Mouse (Mus musculus) monocyte, adult 5-6 weeks (primary cell): ENCODE measurements around the gene Tie1. TPM values are rescaled to one million over a fixed set of nuclear protein-coding genes. Genes with fewer than 3 reads are reported as not detected.

Experiments
- ATAC-seq: fragments of 153-309, 156-312 bp; replicated peaks from 2 replicates; pipeline ENCODE4 v1.8.0; 2017; ENCODE audit warnings: mild to moderate bottlenecking; ENCODE audit not compliant: low TSS enrichment, insufficient number of reproducible peaks, severe bottlenecking, poor library complexity, low FRiP score
- total RNA-seq: library from RNA; stranded (forward); fragments of 200-1000, 200-491, 200-594 nt; gene quantifications from 3 replicates; pipeline ENCODE4 v1.2.3, GENCODE M21; 2017

The Tie1 gene
- total RNA-seq, 1 experiment from 2014 or later = not detected

DNA sequence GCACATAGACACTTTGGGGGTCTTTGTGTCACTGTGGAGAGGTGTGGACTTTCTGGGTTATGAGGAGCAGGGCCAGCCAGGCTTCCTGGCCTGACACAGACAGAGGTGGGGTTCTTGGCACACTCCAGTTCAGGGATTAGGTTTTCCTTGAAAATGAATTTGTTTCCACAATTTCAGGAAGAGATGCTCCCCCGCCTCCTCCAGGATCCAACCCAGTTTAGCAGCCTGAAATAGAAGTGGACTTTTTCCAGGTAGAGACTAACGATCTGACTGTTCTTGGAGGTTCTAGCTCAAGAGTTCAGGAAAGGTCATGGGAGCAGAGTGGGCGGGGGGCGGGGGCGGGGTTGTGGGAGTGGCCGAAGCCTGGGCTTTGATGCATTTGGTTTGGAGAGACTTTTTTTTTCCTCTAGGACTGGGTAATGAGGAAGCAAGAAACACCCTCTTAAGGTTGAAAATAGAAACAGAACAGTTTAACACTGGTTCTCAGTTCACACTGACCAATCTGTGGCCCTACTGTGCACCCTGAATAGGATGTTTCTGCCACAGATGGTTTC, 10.4 kb upstream of the Tie1 start:
- ATAC-seq = no peak

GRCm38 (mm10) chr4:118490461-118490860, 600 bp upstream of the Tie1 start:
- ATAC-seq = no peak

GRCm38 (mm10) chr4:118476773-118477530, 12.9 kb downstream of the Tie1 start:
- ATAC-seq = no peak

- no peak for ATAC-seq
Measured at GRCm38 (mm10) chr4:118472687-118473086, 17.2 kb downstream of the Tie1 start.

DNA sequence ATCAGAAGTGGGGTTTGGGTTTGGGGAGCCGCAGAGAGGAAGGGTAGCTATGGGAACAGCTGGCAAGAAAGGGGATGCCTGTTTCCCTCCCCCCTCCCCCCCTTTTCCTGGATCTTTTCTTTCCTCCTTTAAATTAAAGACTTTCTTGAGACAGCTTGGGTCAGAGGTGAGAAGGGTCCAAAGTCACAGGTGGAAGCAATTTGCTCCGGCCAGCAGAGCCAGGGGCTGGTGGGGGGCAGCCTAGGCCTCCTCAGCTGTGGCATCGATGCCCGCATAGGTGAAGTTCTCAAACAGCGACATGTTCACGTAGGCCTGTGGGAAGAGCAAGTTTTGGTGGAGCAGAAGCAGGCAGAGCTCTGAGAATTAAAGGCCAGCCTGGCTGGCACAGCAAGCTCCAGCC, 18.6 kb downstream of the Tie1 start:
- no peak for ATAC-seq

DNA sequence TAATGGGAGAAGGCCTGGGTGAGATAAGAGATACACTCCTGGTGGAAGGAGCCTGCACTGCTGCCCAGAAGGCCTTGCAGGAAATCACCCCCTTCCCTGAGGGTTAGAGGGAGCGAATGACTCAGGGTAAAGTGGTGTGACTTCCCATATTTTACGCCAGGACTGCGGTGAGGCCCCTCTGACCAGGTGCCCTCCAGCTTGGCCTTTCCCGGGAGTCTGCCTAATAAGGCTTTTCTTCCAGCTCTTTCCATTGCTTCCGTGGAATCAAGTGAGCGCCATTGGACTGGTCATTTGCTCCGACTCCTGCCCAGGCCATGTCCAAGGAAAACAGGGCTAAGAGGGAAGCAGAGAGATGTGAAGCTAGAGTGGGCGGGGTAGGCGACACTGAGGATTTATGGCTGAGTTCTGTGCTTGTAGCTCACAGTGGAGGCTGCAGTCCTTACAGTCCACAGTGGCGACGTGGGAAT, 24.1 kb downstream of the Tie1 start:
- no peak for ATAC-seq

DNA sequence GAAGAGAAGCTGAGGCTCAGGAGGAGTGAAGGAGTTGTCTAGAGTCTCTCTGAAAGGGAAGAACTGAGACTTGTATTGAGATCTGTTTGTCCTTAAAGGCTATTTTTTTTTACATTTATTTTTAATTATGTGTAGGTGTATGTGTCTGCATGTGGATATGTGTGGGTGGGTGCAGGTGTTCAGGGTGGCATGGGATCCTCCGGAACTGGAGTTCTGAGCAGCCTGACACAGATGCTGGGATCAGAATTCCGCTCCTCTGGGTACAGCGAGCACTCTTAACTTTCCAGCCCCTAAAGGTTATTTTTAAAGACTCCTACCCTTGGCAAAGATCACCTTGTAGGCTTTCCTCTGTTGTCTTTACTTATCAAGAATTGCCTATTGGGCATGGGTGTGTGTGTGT, 24.9 kb downstream of the Tie1 start:
- no peak for ATAC-seq

GRCm38 (mm10) chr4:118457345-118457975, 32.4 kb downstream of the Tie1 start, which contains the start of gene Mpl:
Gene Mpl (minus strand): TSS chr4:118457513.
- ATAC-seq = no peak

GRCm38 (mm10) chr4:118446415-118447153, 43.3 kb downstream of the Tie1 start:
- no peak for ATAC-seq

- no peak for ATAC-seq
Measured at GRCm38 (mm10) chr4:118445781-118446414, 44.0 kb downstream of the Tie1 start.

DNA sequence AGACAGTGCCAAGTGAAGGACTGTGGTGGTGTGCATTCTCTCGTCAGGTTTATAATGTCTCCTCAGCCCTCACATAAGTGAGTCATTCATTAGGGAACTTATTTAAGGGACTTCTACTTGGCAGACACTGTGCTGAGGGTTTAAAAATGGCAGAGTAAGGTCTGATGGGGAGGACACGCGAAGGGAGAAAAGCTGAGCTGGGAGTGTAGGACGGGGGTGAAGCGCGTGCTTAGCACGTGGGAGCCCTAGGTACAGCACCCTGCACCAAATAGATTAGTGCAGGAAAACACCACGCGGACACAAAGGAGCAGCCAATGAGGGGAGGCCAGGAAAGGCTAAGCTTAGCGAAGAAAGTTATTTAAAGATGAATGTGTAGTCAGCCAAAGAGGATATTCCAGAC, 44.8 kb downstream of the Tie1 start:
- ATAC-seq = no peak

DNA sequence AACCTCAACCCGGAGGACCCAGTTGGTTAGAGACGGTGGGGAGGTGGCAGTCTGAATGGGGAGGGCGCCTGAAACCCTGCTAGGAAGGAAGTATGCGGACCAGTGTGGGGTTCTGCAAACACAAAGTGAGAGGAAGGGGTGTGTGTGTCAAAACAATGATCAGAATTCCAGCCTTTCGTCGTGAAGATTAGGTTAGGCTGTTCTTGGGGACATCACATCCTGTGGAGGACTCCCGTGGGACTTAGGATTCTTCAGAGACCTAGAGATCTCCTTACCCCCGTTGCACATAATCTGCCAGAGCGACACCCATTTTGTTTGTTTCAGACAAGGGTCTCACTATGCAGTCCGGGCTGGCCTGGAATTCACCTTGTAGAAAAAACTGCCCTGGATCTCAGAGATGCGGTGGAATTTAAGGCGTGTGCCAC, 52.0 kb downstream of the Tie1 start:
- no peak for ATAC-seq

GRCm38 (mm10) chr4:118436820-118437603, 52.8 kb downstream of the Tie1 start, which contains the start of gene Cdc20:
Gene Cdc20 (minus strand): TSS chr4:118437352.
- peak; percentile 94 for ATAC-seq

GRCm38 (mm10) chr4:118432332-118432731, 57.5 kb downstream of the Tie1 start:
- no peak for ATAC-seq

DNA sequence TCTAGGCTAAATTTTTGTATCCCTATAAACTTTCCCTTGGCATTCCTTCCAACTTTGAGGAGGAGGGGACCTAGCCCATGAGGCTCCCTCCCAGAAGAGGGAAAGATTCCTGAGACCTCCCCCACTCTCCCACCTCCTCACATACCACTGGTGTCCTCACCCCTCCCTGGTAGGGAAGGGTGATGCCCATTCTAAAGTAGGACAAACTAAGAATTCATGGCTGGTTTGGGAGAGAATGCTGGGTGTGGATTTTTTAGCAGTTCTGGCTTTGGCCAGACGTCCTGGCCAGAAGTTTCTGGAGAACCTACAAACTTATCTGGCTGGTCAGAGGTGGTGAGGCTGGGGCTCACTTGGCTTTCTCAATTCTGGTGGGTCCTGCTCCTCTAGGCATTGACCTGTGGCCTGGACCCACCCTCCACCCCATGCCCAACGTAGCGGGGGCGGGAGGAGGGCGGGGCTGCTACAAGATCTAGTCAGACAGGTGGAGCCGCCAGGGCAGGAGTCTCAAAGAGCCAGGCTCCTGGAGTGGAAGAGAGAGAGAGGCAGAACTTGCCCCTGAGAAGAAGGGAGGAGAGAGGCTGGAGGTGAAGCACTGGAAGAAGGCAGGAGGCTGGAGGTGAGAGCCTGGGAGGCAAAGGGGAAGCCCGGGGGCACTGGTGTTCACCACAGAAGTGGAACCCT, 60.5 kb downstream of the Tie1 start:
- no peak for ATAC-seq

- ATAC-seq = no peak
Measured at GRCm38 (mm10) chr4:118428531-118429214, 61.2 kb downstream of the Tie1 start.
